Mouse (Mus musculus) G1E (cell line): ENCODE data around the gene Tmtc1.

Experiments
- CTCF ChIP-seq: IDR thresholded peaks from 2 replicates; pipeline ENCODE4 v1.5.1; 2012; ENCODE audit warnings: low read depth, low read length, inconsistent platforms, mixed read lengths
- GATA1 ChIP-seq: IDR thresholded peaks from 2 replicates; pipeline ENCODE4 v1.6.1; 2012; ENCODE audit warnings: borderline replicate concordance, low read length, inconsistent platforms, mixed read lengths
- POLR2AphosphoS5 ChIP-seq: IDR thresholded peaks from 2 replicates; pipeline ENCODE4 v1.6.1; 2012; ENCODE audit warnings: low read depth, low read length, inconsistent platforms; ENCODE audit not compliant: insufficient replicate concordance

GRCm38 (mm10) chr6:148315571-148316080, 128.6 kb downstream of the Tmtc1 start:
- TF ChIP-seq GATA1 = no peak
- TF ChIP-seq CTCF = no peak
- no peak for TF ChIP-seq POLR2AphosphoS5
